Mouse (Mus musculus): ENCODE measurements around the gene Gpd2.

The Gpd2 gene

GRCm38 (mm10) chr2:57297226-57297625 is 59.8 kb downstream of the Gpd2 start:
- DNase-seq (ENCODE audit: low read depth, low spot score) = no peak

- DNase-seq (ENCODE audit: low read depth, low spot score) = no peak
Observed at GRCm38 (mm10) chr2:57301539-57301938, 64.1 kb downstream of the Gpd2 start.

- DNase-seq (ENCODE audit: low read depth, low spot score) = no peak
Observed at GRCm38 (mm10) chr2:57304212-57304611, 66.8 kb downstream of the Gpd2 start.

GRCm38 (mm10) chr2:57312268-57312797 is 74.9 kb downstream of the Gpd2 start:
- DNase-seq (ENCODE audit: low read depth, low spot score) = no peak

GRCm38 (mm10) chr2:57316055-57316454 is 78.6 kb downstream of the Gpd2 start:
- DNase-seq (ENCODE audit: low read depth, low spot score) = peak; percentile 47

GRCm38 (mm10) chr2:57318336-57318735 is 80.9 kb downstream of the Gpd2 start:
- DNase-seq (ENCODE audit: low read depth, low spot score) = no peak

- DNase-seq (ENCODE audit: low read depth, low spot score) = no peak
Observed at GRCm38 (mm10) chr2:57326091-57326490, 88.7 kb downstream of the Gpd2 start.

GRCm38 (mm10) chr2:57329327-57329726 is 91.9 kb downstream of the Gpd2 start:
- DNase-seq (ENCODE audit: low read depth, low spot score) = peak; percentile 25

- no peak for DNase-seq (ENCODE audit: low read depth, low spot score)
Observed at GRCm38 (mm10) chr2:57330812-57331211, 93.4 kb downstream of the Gpd2 start.

- no peak for DNase-seq (ENCODE audit: low read depth, low spot score)
Observed at GRCm38 (mm10) chr2:57331266-57331665, 93.8 kb downstream of the Gpd2 start.

- DNase-seq (ENCODE audit: low read depth, low spot score) = peak; percentile 54
Observed at GRCm38 (mm10) chr2:57333481-57333880, 96.0 kb downstream of the Gpd2 start.

- DNase-seq (ENCODE audit: low read depth, low spot score) = peak; percentile 12
Observed at GRCm38 (mm10) chr2:57335397-57335796, 98.0 kb downstream of the Gpd2 start.

GRCm38 (mm10) chr2:57338779-57339178 is 101.3 kb downstream of the Gpd2 start:
- DNase-seq (ENCODE audit: low read depth, low spot score) = no peak

- DNase-seq (ENCODE audit: low read depth, low spot score) = no peak
Observed at GRCm38 (mm10) chr2:57342910-57343309, 105.5 kb downstream of the Gpd2 start.

GRCm38 (mm10) chr2:57350615-57351014 is 113.2 kb downstream of the Gpd2 start:
- DNase-seq (ENCODE audit: low read depth, low spot score) = no peak

GRCm38 (mm10) chr2:57353722-57354432 is 116.4 kb downstream of the Gpd2 start:
- no peak for DNase-seq (ENCODE audit: low read depth, low spot score)

GRCm38 (mm10) chr2:57354848-57355247 is 117.4 kb downstream of the Gpd2 start:
- DNase-seq (ENCODE audit: low read depth, low spot score) = no peak

- peak; percentile 10 for DNase-seq (ENCODE audit: low read depth, low spot score)
Observed at GRCm38 (mm10) chr2:57356222-57356822, 118.9 kb downstream of the Gpd2 start.

- peak; percentile 19 for DNase-seq (ENCODE audit: low read depth, low spot score)
Observed at GRCm38 (mm10) chr2:57362503-57362902, 125.1 kb downstream of the Gpd2 start.

- peak; percentile 42 for DNase-seq (ENCODE audit: low read depth, low spot score)
Observed at GRCm38 (mm10) chr2:57374647-57375046, 137.2 kb downstream of the Gpd2 start.

GRCm38 (mm10) chr2:57375138-57375837 is 137.9 kb downstream of the Gpd2 start:
- DNase-seq (ENCODE audit: low read depth, low spot score) = no peak

GRCm38 (mm10) chr2:57378147-57378889 is 140.9 kb downstream of the Gpd2 start:
- no peak for DNase-seq (ENCODE audit: low read depth, low spot score)

Measured in ZHBTc4 (cell line).